Mouse (Mus musculus): ENCODE data around the gene Acot6. TPM values are rescaled to one million over a fixed set of nuclear protein-coding genes. Genes with fewer than 3 reads are reported as not detected.

The Acot6 gene
- total and polyA plus RNA-seq, 2 experiments from 2014 or later, result 1.2 to 1.8 TPM

GRCm38 (mm10) chr12:84101493-84101845, 1.0 kb downstream of the Acot6 start:
- Histone ChIP-seq H3K27ac (ENCODE audit: low read depth) (no peak overlapping the region), H3K4me1 (ENCODE audit: control insufficient read depth, insufficient read depth) (no peaks in the 10 kb centered on the region), H3K9me3 (replicated peaks; ENCODE audit: control insufficient read depth, low read length) (no peaks in the 10 kb centered on the region), H3K27me3 (ENCODE audit: control insufficient read depth, insufficient read depth, low read length) (no peaks in the 10 kb centered on the region), H3K9ac (replicated peaks; ENCODE audit: low read depth, low read length) (peak overlapping the region; percentile 65), H3K4me3 (ENCODE audit: low read depth, low read length) (peak overlapping the region; percentile 57), H3K36me3 (replicated peaks; ENCODE audit: control insufficient read depth, insufficient read depth, low read length) (no peaks in the 10 kb centered on the region), H3K4me2 (ENCODE audit: low read depth, low read length) (peak overlapping the region; percentile 79)
- ATAC-seq (ENCODE audit: insufficient read depth, low read depth) (no peak), DNase-seq (ENCODE audit: low spot score) (no peak)
- WGBS, result 59% methylated on average over 2 of the region's 2 CpGs
- TF ChIP-seq EP300 (IDR thresholded peaks at IDR 0.05; ENCODE audit: low read depth) (no peak), CTCF (IDR thresholded peaks at IDR 0.05; ENCODE audit: low read depth) (no peak)

- ATAC-seq (ENCODE audit: insufficient read depth, low read depth), result no peak
- no peak for TF ChIP-seq CTCF (IDR thresholded peaks at IDR 0.05; ENCODE audit: low read depth)
- TF ChIP-seq EP300 (IDR thresholded peaks at IDR 0.05; ENCODE audit: low read depth), result no peak
Observed at GRCm38 (mm10) chr12:84107012-84107411, 6.6 kb downstream of the Acot6 start.

GRCm38 (mm10) chr12:84107692-84108091, 7.2 kb downstream of the Acot6 start:
- no peaks in the 10 kb centered on the region for H3K36me3 ChIP-seq (replicated peaks; ENCODE audit: control insufficient read depth, insufficient read depth, low read length)
- WGBS, result 47% methylated on average over 1 of the region's 1 CpGs
- H3K4me2 ChIP-seq (ENCODE audit: low read depth, low read length), result no peak overlapping the region
- no peaks in the 10 kb centered on the region for H3K27me3 ChIP-seq (ENCODE audit: control insufficient read depth, insufficient read depth, low read length)
- no peak for TF ChIP-seq CTCF (IDR thresholded peaks at IDR 0.05; ENCODE audit: low read depth)
- no peak for TF ChIP-seq EP300 (IDR thresholded peaks at IDR 0.05; ENCODE audit: low read depth)
- ATAC-seq (ENCODE audit: insufficient read depth, low read depth) (no peak), DNase-seq (ENCODE audit: low spot score) (no peak)
- no peaks in the 10 kb centered on the region for H3K4me1 ChIP-seq (ENCODE audit: control insufficient read depth, insufficient read depth)
- no peak overlapping the region for H3K9ac ChIP-seq (replicated peaks; ENCODE audit: low read depth, low read length)
- no peaks in the 10 kb centered on the region for H3K9me3 ChIP-seq (replicated peaks; ENCODE audit: control insufficient read depth, low read length)
- no peak overlapping the region for H3K4me3 ChIP-seq (ENCODE audit: low read depth, low read length)
- no peak overlapping the region for H3K27ac ChIP-seq (ENCODE audit: low read depth)

More at GRCm38 (mm10) chr12:84107012-84107411, 6.6 kb downstream of the Acot6 start:
- H3K4me2 ChIP-seq (ENCODE audit: low read depth, low read length), result no peak overlapping the region
- no peaks in the 10 kb centered on the region for H3K9me3 ChIP-seq (replicated peaks; ENCODE audit: control insufficient read depth, low read length)
- H3K27ac ChIP-seq (ENCODE audit: low read depth), result no peak overlapping the region
- no peak overlapping the region for H3K4me3 ChIP-seq (ENCODE audit: low read depth, low read length)
- DNase-seq (ENCODE audit: low spot score), result no peak
- H3K36me3 ChIP-seq (replicated peaks; ENCODE audit: control insufficient read depth, insufficient read depth, low read length), result no peaks in the 10 kb centered on the region
- H3K4me1 ChIP-seq (ENCODE audit: control insufficient read depth, insufficient read depth), result no peaks in the 10 kb centered on the region
- 79% methylated on average over 3 of the region's 3 CpGs for WGBS
- no peak overlapping the region for H3K9ac ChIP-seq (replicated peaks; ENCODE audit: low read depth, low read length)
- no peaks in the 10 kb centered on the region for H3K27me3 ChIP-seq (ENCODE audit: control insufficient read depth, insufficient read depth, low read length)

GRCm38 (mm10) chr12:84109924-84110323, 9.5 kb downstream of the Acot6 start:
- H3K4me1 ChIP-seq (ENCODE audit: control insufficient read depth, insufficient read depth), result peaks cover 3% of the 10 kb centered on the region; the same call in 1 of the 2 replicates
- H3K36me3 ChIP-seq (replicated peaks; ENCODE audit: control insufficient read depth, insufficient read depth, low read length), result no peaks in the 10 kb centered on the region
- H3K9ac ChIP-seq (replicated peaks; ENCODE audit: low read depth, low read length), result no peak overlapping the region
- H3K27ac ChIP-seq (ENCODE audit: low read depth), result no peak overlapping the region
- no peak for TF ChIP-seq EP300 (IDR thresholded peaks at IDR 0.05; ENCODE audit: low read depth)
- TF ChIP-seq CTCF (IDR thresholded peaks at IDR 0.05; ENCODE audit: low read depth), result no peak
- DNase-seq (ENCODE audit: low spot score) (no peak), ATAC-seq (ENCODE audit: insufficient read depth, low read depth) (no peak)
- 69% methylated on average over 1 of the region's 1 CpGs for WGBS
- no peaks in the 10 kb centered on the region for H3K9me3 ChIP-seq (replicated peaks; ENCODE audit: control insufficient read depth, low read length)
- H3K4me2 ChIP-seq (ENCODE audit: low read depth, low read length), result no peak overlapping the region
- no peak overlapping the region for H3K4me3 ChIP-seq (ENCODE audit: low read depth, low read length)
- H3K27me3 ChIP-seq (ENCODE audit: control insufficient read depth, insufficient read depth, low read length), result no peaks in the 10 kb centered on the region

DNA sequence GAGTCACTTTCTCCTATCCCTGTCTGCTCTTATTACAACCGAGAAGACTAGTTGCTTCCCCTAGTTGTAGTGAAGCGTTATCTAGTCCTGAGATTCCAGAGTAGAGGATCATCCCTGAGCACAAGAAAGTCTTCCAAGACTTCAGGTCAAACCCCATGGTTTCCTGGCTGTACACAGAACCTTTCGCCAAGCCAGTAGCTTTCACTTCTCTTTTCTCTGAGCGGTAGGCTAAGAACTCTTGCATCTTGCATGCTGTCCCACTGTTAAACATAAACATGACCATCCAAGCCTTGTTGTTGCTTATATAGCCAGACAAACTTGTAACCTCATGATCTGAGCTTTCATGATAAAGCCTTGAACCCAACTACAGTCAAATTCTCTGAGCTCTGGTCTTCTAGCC, 10.4 kb downstream of the Acot6 start:
- no peak for DNase-seq (ENCODE audit: low spot score)
- 85% methylated on average over 4 of the region's 4 CpGs for WGBS
- TF ChIP-seq CTCF (IDR thresholded peaks at IDR 0.05; ENCODE audit: low read depth), result no peak
- no peak overlapping the region for H3K4me2 ChIP-seq (ENCODE audit: low read depth, low read length)
- no peaks in the 10 kb centered on the region for H3K27me3 ChIP-seq (ENCODE audit: control insufficient read depth, insufficient read depth, low read length)
- no peak for ATAC-seq (ENCODE audit: insufficient read depth, low read depth)
- H3K27ac ChIP-seq (ENCODE audit: low read depth), result no peak overlapping the region
- H3K9ac ChIP-seq (replicated peaks; ENCODE audit: low read depth, low read length), result no peak overlapping the region
- peaks cover 5% of the 10 kb centered on the region; the same call in 1 of the 2 replicates for H3K4me1 ChIP-seq (ENCODE audit: control insufficient read depth, insufficient read depth)
- H3K4me3 ChIP-seq (ENCODE audit: low read depth, low read length), result no peak overlapping the region
- no peaks in the 10 kb centered on the region for H3K36me3 ChIP-seq (replicated peaks; ENCODE audit: control insufficient read depth, insufficient read depth, low read length)
- H3K9me3 ChIP-seq (replicated peaks; ENCODE audit: control insufficient read depth, low read length), result no peaks in the 10 kb centered on the region

DNA sequence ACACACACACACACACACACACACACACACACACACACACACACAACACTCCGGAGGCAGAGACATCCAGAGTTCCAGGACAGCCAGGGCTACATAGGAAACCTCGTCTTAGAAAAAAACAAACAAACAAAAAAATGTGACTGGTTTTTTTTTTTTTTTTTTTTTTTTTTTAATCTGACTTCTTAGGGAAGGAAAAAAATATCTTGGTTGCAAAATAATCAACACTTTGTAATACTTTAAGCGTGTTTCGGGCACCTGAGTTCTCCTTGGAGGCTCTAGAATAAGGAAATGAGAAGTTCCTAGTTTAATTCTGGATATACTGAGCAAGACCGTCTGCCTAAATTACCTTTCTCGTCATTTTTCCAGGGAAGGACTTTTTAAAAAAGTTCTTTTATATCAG, 13.2 kb downstream of the Acot6 start:
- peak overlapping the region; percentile 75 for H3K4me3 ChIP-seq (ENCODE audit: low read depth, low read length)
- H3K36me3 ChIP-seq (replicated peaks; ENCODE audit: control insufficient read depth, insufficient read depth, low read length), result no peaks in the 10 kb centered on the region
- no peaks in the 10 kb centered on the region for H3K27me3 ChIP-seq (ENCODE audit: control insufficient read depth, insufficient read depth, low read length)
- peaks cover 5% of the 10 kb centered on the region; the same call in 1 of the 2 replicates for H3K4me1 ChIP-seq (ENCODE audit: control insufficient read depth, insufficient read depth)
- 40% methylated on average over 6 of the region's 6 CpGs for WGBS
- peak overlapping the region; percentile 79 for H3K4me2 ChIP-seq (ENCODE audit: low read depth, low read length)
- 0 out of 2 replicates have a peak overlapping the region, but pooled peaks have one; percentile 22 for H3K9ac ChIP-seq (replicated peaks; ENCODE audit: low read depth, low read length)
- DNase-seq (ENCODE audit: low spot score) (no peak), ATAC-seq (ENCODE audit: insufficient read depth, low read depth) (no peak)
- TF ChIP-seq CTCF (IDR thresholded peaks at IDR 0.05; ENCODE audit: low read depth) (no peak), EP300 (IDR thresholded peaks at IDR 0.05; ENCODE audit: low read depth) (no peak)
- no peaks in the 10 kb centered on the region for H3K9me3 ChIP-seq (replicated peaks; ENCODE audit: control insufficient read depth, low read length)
- H3K27ac ChIP-seq (ENCODE audit: low read depth), result no peak overlapping the region
